Mouse (Mus musculus) E14TG2a.4 (cell line): ENCODE measurements around the gene Csnk1e.

Source experiments
- CTCF ChIP-seq: conservative IDR thresholded peaks from 2 replicates; pipeline ENCODE4 v1.5.1; 2014; ENCODE audit warnings: low read length
- NANOG ChIP-seq: IDR thresholded peaks from 2 replicates; pipeline ENCODE4 v1.6.1; 2014; ENCODE audit warnings: borderline replicate concordance, low read length, mixed read lengths
- POU5F1 ChIP-seq: IDR thresholded peaks from 2 replicates; pipeline ENCODE4 v1.6.1; 2014; ENCODE audit warnings: low read length, borderline replicate concordance

GRCm38 (mm10) chr15:79374760-79375159 is 80.6 kb downstream of the Csnk1e start:
- TF ChIP-seq CTCF = no peak
- TF ChIP-seq NANOG = no peak
- TF ChIP-seq POU5F1 = no peak
